Mouse (Mus musculus): ENCODE measurements at regions not wholly inside any gene's neighbourhood (a gene's known extent, or its start where the extent isn't known, plus 50 kb on each side); places are given as distances from the start of the nearest gene placed in this dataset.

DNA sequence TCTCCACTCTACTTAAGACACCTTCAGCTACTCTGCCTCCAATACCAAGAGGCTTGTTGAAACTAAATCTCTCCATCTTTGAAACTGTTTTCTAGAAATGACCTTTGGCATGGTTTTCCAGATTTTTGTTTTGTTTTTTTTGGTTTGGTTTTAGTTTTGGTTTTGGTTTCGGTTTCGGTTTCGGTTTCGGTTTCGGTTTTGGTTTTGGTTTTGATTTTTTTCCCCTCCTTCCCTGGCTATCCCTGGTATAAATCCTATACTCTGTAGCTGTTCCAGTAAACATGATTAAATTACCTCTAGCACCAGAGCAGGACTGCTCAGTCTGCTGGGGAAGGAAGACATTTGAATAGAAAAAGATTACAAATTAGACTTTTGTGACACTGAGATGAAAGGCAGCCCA, 454.0 kb downstream of the Nuf2 start:
- Histone ChIP-seq H3K4me2 (no peak overlapping the region), H3K27ac (replicated peaks) (no peak overlapping the region), H3K36me3 (no peaks in the 10 kb centered on the region), H3K9ac (replicated peaks) (no peak overlapping the region), H3K27me3 (replicated peaks) (no peaks in the 10 kb centered on the region), H3K9me3 (replicated peaks) (no peaks in the 10 kb centered on the region), H3K4me1 (0 out of 2 replicates have a peak, but pooled peaks cover 2% of the 10 kb centered on the region), H3K4me3 (replicated peaks) (no peak overlapping the region)
- WGBS = 99% methylated on average over 5 of the region's 5 CpGs
- no peak for ATAC-seq (ENCODE audit: low FRiP score)

DNA sequence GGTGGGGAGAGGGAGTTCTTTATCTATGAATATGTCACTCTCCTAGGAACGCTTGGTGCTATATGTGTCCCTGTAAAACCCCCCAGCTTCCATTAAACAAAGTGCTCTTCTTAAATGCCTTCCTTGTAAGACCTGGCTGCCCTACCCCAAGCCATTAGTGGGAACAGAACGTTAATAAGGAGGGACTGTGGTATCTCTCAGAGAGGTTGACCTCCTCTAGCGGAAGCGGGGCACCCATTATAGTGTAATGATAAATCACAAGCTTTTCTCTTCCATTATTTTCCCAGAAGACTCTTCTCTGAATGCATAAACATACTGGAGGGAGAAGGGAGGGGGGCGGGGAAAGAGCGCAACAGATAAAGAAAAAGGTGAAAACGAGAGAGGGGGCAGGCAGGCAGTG, 455.3 kb downstream of the Nuf2 start:
- Histone ChIP-seq H3K9me3 (replicated peaks) (no peaks in the 10 kb centered on the region), H3K9ac (replicated peaks) (no peak overlapping the region), H3K4me3 (replicated peaks) (no peak overlapping the region), H3K4me2 (peak overlapping the region; percentile 9; the same call in 1 of the 2 replicates), H3K27me3 (replicated peaks) (no peaks in the 10 kb centered on the region), H3K36me3 (no peaks in the 10 kb centered on the region), H3K4me1 (0 out of 2 replicates have a peak, but pooled peaks cover 2% of the 10 kb centered on the region), H3K27ac (replicated peaks) (no peak overlapping the region)
- WGBS = 40% methylated on average over 7 of the region's 7 CpGs
- ATAC-seq (ENCODE audit: low FRiP score) = no peak

DNA sequence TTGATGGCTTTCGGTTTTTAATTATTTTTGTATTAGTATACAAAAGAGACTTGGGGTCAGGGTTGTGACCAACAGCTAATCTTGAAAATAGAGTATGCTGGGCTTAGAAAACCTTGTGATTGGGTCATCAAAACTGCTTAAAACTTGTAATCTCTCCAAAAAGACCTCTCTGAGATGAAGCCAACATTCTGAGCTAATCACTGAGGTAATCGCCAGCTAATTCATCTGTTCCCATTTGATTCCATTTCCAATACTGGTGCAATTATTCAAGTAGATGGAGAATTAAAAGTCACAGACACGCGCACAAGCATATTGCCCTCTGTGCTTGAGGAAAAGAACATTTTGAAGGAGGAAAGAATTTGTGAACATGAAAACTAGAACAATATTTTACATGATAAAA, 459.9 kb downstream of the Nuf2 start:
- WGBS = 94% methylated on average over 4 of the region's 4 CpGs
- Histone ChIP-seq H3K4me3 (replicated peaks) (no peak overlapping the region), H3K27me3 (replicated peaks) (no peaks in the 10 kb centered on the region), H3K4me2 (no peak overlapping the region), H3K36me3 (no peaks in the 10 kb centered on the region), H3K9ac (replicated peaks) (no peak overlapping the region), H3K27ac (replicated peaks) (no peak overlapping the region), H3K9me3 (replicated peaks) (no peaks in the 10 kb centered on the region), H3K4me1 (0 out of 2 replicates have a peak, but pooled peaks cover 2% of the 10 kb centered on the region)
- no peak for ATAC-seq (ENCODE audit: low FRiP score)

DNA sequence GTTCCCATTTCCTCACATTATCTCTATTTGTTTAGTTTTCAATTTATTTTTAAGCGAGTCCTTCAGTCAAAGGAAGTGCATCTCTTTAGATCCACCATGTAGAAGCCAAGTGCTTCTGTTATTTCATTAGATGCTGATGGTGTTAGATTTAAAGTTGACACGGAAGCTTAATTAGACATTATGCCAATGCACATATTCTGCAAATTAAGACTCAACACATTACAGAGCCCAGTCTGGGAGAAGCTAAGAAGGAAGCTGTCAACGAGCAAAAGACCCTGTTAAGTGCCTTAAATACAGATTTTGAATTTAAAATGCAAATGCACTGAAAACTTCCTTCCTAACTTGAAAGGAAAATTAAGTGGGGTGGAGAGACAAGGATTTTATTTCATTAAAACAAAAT, 461.6 kb downstream of the Nuf2 start:
- H3K27ac ChIP-seq (replicated peaks) = no peak overlapping the region
- no peaks in the 10 kb centered on the region for H3K9me3 ChIP-seq (replicated peaks)
- H3K4me3 ChIP-seq (replicated peaks) = no peak overlapping the region
- no peaks in the 10 kb centered on the region for H3K4me1 ChIP-seq
- no peaks in the 10 kb centered on the region for H3K27me3 ChIP-seq (replicated peaks)
- no peak for ATAC-seq (ENCODE audit: low FRiP score)
- H3K9ac ChIP-seq (replicated peaks) = no peak overlapping the region
- no peak overlapping the region for H3K4me2 ChIP-seq
- H3K36me3 ChIP-seq = no peaks in the 10 kb centered on the region
- 79% methylated on average over 3 of the region's 3 CpGs for WGBS

DNA sequence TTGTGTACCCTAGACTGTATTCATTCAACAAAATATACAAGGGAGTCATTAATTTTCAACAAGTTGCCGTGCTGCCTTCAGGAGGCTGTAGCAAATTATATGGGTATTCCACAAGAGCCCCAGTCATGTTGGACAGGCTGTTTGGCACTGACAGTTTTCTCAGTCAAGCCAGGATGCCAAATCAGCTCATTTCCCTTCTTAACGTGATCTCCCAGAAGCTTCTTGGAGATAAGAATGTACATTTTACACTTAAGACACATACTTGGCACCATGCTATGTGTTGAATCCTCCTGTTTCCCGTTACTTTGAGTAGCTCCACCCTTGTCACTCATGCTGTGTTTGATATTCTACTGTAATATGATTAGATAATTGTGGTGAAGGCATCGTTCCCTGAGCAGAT, 464.5 kb downstream of the Nuf2 start:
- Histone ChIP-seq H3K27me3 (replicated peaks) (no peaks in the 10 kb centered on the region), H3K27ac (replicated peaks) (no peak overlapping the region), H3K36me3 (no peaks in the 10 kb centered on the region), H3K9ac (replicated peaks) (no peak overlapping the region), H3K4me3 (replicated peaks) (no peak overlapping the region), H3K4me1 (no peaks in the 10 kb centered on the region), H3K9me3 (replicated peaks) (no peaks in the 10 kb centered on the region), H3K4me2 (no peak overlapping the region)
- WGBS = 73% methylated on average over 4 of the region's 4 CpGs
- ATAC-seq (ENCODE audit: low FRiP score) = no peak

DNA sequence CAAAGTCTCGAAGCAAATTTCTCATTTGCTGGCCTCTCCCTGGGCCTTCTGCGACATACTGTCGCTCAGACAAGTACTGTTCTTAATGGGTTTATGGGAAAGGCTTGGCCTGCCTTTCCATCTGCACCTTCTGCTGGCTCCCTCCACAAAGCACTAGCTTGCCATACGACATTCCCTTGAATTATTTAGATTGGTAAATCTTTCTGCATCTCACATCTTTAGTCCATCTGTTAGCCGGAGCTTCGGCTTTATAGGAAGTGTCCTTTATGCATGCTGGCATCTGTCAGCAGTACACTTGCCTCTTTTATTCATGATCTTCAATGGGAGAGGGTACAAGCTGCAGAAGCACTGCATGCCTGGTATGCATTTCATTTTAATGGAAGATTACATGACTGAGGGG, 470.6 kb downstream of the Nuf2 start:
- Histone ChIP-seq H3K36me3 (no peaks in the 10 kb centered on the region), H3K9ac (replicated peaks) (no peak overlapping the region), H3K4me1 (no peaks in the 10 kb centered on the region), H3K4me2 (no peak overlapping the region), H3K27ac (replicated peaks) (no peak overlapping the region), H3K9me3 (replicated peaks) (no peaks in the 10 kb centered on the region), H3K27me3 (replicated peaks) (no peaks in the 10 kb centered on the region), H3K4me3 (replicated peaks) (no peak overlapping the region)
- ATAC-seq (ENCODE audit: low FRiP score) = peak; percentile 14; the same call in 1 of the 2 replicates
- 46% methylated on average over 6 of the region's 6 CpGs for WGBS

DNA sequence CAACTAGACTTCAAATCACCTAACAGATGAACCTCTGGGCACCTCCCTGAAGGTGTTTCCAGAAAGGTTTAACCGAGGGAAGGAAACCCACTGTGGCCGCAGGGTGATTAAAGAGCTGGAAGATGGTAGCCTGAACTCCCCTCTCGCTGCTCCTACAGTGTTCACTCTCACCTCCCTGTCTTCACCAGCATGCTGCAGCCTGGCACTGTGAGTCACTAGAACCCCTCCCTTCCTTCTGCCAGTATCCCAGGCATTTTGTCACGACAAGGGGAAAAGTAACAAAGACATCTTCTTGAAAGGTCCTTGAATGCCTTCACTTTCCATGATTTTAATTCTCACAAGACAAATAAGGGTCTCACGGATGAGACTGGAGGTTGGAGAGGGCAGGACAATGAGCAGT, 471.1 kb downstream of the Nuf2 start:
- Histone ChIP-seq H3K4me3 (replicated peaks) (no peak overlapping the region), H3K27me3 (replicated peaks) (no peaks in the 10 kb centered on the region), H3K9me3 (replicated peaks) (no peaks in the 10 kb centered on the region), H3K36me3 (no peaks in the 10 kb centered on the region), H3K4me2 (no peak overlapping the region), H3K9ac (replicated peaks) (no peak overlapping the region), H3K4me1 (no peaks in the 10 kb centered on the region), H3K27ac (replicated peaks) (no peak overlapping the region)
- WGBS = 77% methylated on average over 5 of the region's 5 CpGs
- ATAC-seq (ENCODE audit: low FRiP score) = no peak

DNA sequence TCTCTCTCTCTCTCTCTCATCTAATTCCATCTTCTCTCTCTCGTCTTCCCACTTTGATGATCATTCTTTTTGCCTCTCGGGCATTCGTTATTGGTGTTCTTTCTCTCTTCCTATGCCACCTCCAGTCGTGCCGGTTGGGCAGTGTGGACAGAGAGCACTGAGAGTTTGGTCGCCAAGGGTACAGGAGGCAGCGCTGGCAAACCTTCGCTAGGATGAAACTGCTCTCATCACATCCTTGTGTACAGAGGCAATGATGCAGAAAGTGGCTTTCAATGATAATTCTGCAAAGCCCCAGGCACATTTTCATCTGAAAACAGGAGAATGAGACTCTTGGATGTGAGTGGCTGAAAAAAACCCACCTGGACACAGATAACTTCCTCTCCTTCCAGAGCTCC, 479.4 kb downstream of the Nuf2 start:
- Histone ChIP-seq H3K27me3 (replicated peaks) (no peaks in the 10 kb centered on the region), H3K9ac (replicated peaks) (no peak overlapping the region), H3K36me3 (no peaks in the 10 kb centered on the region), H3K4me3 (replicated peaks) (no peak overlapping the region), H3K27ac (replicated peaks) (no peak overlapping the region), H3K4me1 (0 out of 2 replicates have a peak, but pooled peaks cover 3% of the 10 kb centered on the region), H3K9me3 (replicated peaks) (no peaks in the 10 kb centered on the region), H3K4me2 (peak overlapping the region; percentile 22)
- ATAC-seq (ENCODE audit: low FRiP score) = no peak
- 50% methylated on average over 8 of the region's 8 CpGs for WGBS

DNA sequence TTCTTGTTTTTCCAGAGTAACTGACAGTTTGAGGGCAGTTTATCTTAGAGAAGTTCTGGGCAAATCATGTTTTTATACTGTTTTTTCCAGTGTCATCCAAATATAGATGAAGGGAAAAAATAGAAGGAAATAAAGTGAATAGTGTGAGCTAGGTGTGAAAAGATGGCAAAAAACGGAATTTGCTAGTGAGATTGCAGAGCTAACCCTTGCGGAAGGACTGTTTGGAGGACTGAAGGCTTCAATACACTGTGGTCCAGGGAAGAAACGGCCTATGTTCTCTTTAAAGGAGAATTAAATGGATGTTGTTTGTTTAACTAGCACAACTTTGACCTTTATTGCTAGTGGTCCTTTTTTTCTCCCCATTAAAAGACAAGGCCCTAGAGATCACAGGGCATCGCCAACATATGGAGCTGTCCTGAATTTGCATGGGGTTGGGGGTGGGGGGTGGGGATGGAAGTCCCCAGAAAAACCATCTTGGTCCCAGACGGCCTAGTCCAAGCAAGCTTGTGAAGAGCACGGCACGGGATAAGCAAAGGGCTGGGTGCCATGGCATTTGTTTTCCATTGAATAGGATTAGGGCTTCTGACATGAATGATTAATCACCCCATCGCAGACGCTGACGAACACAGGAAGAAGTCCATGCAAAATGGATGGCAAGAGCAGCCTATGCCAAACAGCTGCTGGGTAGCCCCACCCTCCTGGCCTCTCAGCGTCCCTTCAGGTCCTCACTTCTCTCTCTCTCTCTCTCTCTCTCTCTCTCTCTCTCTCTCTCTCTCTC, 480.0 kb downstream of the Nuf2 start:
- ATAC-seq (ENCODE audit: low FRiP score) = no peak
- 24% methylated on average over 11 of the region's 11 CpGs for WGBS
- no peaks in the 10 kb centered on the region for H3K36me3 ChIP-seq
- 0 out of 2 replicates have a peak, but pooled peaks cover 3% of the 10 kb centered on the region for H3K4me1 ChIP-seq
- no peaks in the 10 kb centered on the region for H3K9me3 ChIP-seq (replicated peaks)
- peak overlapping the region; percentile 22 for H3K4me2 ChIP-seq
- no peak overlapping the region for H3K4me3 ChIP-seq (replicated peaks)
- H3K27ac ChIP-seq (replicated peaks) = no peak overlapping the region
- no peaks in the 10 kb centered on the region for H3K27me3 ChIP-seq (replicated peaks)
- no peak overlapping the region for H3K9ac ChIP-seq (replicated peaks)

DNA sequence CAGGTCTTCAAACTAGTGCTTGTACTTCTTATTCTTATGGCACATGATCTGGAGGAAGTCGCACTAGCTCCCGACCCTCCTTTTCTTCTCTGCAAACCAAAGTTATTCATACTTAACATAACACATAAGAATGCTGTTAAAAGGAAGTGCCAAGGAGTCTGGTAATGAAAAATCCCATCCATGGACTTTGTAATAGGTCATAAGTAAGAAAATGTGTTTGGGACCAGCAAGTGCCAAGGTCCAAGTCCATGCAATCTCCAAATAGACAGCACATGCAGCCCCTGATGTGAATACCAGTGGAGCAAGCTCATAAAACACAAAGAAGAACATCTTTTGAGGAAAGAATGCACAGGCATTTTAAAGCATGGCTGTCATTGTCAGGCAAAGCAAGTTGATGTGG, 481.4 kb downstream of the Nuf2 start:
- WGBS = 96% methylated on average over 2 of the region's 2 CpGs

DNA sequence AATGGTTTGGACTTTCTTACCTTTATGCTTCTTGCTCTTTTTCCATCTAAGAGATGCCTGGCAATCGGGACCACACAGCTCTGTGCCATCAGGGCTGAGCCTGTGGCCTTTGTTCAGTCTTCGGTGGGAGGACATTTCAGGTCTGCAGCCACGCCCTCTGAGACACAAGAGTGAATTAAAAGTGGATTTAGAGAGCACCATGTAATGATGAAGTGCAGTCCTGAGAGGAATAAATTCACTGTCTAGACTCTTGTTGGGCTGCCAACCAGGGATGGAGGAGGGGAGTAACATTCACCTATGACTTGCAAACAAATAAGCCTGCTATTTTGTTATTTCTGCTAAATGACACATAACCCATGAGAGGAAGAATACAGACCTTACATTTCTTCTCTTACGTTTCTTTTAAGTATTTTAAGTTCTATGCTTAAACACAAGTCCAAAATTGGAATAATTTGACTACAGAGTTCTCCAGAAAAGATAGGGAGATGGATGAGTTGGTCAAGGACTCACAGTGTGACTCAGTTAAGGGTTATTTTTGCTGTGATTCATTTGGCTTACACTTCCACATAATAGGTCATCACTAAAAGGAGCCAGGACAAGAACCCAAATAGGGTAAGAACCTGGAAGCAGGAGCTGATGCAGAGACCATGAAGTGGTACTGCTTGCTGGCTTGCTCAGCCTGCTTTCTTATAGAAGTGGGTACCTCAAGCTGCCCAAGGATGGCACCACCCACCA, 484.3 kb downstream of the Nuf2 start:
- Histone ChIP-seq H3K4me3 (replicated peaks) (no peak overlapping the region), H3K27ac (replicated peaks) (no peak overlapping the region), H3K27me3 (replicated peaks) (no peaks in the 10 kb centered on the region), H3K4me1 (0 out of 2 replicates have a peak, but pooled peaks cover 3% of the 10 kb centered on the region), H3K36me3 (no peaks in the 10 kb centered on the region), H3K9ac (replicated peaks) (no peak overlapping the region), H3K9me3 (replicated peaks) (no peaks in the 10 kb centered on the region), H3K4me2 (no peak overlapping the region)
- no peak for ATAC-seq (ENCODE audit: low FRiP score)
- WGBS = 70% methylated on average over 4 of the region's 4 CpGs

More for the DNA sequence above, 481.4 kb downstream of the Nuf2 start:
- H3K9ac ChIP-seq (replicated peaks) = no peak overlapping the region
- H3K4me2 ChIP-seq = no peak overlapping the region
- no peak overlapping the region for H3K27ac ChIP-seq (replicated peaks)
- H3K4me1 ChIP-seq = 0 out of 2 replicates have a peak, but pooled peaks cover 3% of the 10 kb centered on the region
- no peaks in the 10 kb centered on the region for H3K36me3 ChIP-seq
- no peak for ATAC-seq (ENCODE audit: low FRiP score)
- H3K9me3 ChIP-seq (replicated peaks) = no peaks in the 10 kb centered on the region
- no peaks in the 10 kb centered on the region for H3K27me3 ChIP-seq (replicated peaks)
- no peak overlapping the region for H3K4me3 ChIP-seq (replicated peaks)

DNA sequence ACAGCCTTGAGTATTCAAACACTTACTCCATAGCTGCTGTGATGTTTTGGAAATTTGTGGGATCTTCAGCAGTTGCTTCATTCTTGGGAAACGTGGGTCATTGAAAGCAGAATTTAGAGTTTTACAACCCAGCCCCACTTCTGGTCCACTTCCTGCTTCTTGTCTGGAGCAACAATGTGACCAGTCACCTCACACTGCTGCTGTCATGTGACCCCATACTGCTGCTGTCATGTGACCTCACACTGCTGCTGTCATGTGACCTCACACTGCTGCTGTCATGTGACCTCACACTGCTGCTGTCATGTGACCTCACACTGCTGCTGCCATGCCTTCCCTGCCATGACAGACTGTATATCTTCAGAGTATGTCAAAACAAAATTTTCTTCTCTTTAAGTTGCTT, 497.7 kb downstream of the Nuf2 start:
- 85% methylated on average over 1 of the region's 1 CpGs for WGBS
- Histone ChIP-seq H3K4me2 (no peak overlapping the region), H3K27me3 (replicated peaks) (no peaks in the 10 kb centered on the region), H3K4me1 (no peaks in the 10 kb centered on the region), H3K4me3 (replicated peaks) (no peak overlapping the region), H3K9me3 (replicated peaks) (no peaks in the 10 kb centered on the region), H3K36me3 (no peaks in the 10 kb centered on the region), H3K27ac (replicated peaks) (no peak overlapping the region), H3K9ac (replicated peaks) (no peak overlapping the region)
- ATAC-seq (ENCODE audit: low FRiP score) = no peak

All from neural tube, embryonic 15.5 days (tissue).